Mouse (Mus musculus) ovary, postnatal 14 days (tissue): ENCODE measurements around the gene Cdc42ep5.

Experiments
- DNase-seq: peaks from one replicate; pipeline ENCODE4 v3.0.0; 2022; ENCODE audit warnings: low spot score

Gene Cdc42ep5

GRCm38 (mm10) chr7:4125306-4125705 is 39.4 kb downstream of the Cdc42ep5 start:
- no peak for DNase-seq

GRCm38 (mm10) chr7:4124856-4125255 is 39.8 kb downstream of the Cdc42ep5 start:
- no peak for DNase-seq

DNA sequence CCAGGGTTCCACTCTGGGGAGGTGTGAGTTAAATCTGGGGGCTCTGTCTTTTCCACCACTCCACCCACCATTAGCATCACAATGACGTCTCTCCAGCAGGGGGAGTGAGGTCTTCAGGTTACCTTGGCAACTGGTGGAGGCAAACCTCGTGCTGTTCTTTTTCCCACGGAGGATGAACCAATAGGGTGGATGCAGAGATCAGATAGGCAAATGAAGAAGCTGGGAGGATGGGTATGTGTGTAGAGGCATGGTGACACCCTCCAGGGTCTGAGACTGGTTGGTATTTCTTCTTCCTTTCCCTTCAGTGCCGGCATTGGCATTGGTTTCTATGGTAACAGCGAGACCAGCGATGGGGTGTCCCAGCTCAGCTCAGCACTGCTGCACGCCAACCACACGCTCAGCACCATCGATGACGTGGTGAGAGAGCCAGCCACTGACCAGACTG is 40.3 kb downstream of the Cdc42ep5 start:
- no peak for DNase-seq

DNA sequence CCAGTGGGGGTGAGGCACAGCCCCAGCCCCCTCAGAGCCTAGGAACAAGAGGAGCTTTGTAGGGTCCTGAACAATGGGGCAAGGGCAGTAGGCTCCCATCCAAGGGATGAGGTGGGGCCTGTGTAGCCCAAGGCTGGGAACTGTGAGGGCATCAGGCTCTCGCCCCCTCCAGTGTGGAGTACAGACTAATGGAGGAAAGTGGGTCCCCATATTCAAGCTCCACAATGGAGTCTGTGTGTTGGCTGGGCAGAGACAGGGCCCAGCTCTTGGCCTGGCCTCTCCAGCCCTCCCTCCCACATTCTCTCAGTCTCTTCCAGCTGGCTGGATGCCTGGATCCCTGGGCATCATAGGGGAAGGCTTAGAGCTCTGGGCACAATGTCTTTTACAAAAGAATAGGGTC is 40.9 kb downstream of the Cdc42ep5 start:
- no peak for DNase-seq

DNA sequence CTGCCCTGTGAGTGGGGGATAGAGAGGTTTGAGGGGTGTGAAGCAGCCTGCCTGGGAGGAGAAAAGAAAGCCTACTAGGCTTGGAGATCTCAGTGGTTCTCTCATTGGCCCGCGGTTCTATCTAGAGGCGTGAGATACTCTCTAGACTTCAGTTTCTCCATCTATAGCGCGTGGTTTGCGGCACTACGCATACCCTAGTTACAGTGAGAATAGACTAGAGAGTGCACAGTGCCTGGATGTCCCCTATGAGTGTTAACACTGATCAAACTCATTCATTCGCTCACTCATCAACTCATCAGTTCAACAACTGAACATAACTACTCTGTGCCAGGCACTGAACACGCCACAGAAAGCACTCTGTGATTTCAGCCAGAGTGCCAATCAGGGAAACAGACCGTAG is 41.9 kb downstream of the Cdc42ep5 start:
- DNase-seq: no peak

GRCm38 (mm10) chr7:4122076-4122768 is 42.4 kb downstream of the Cdc42ep5 start:
- DNase-seq: no peak

DNA sequence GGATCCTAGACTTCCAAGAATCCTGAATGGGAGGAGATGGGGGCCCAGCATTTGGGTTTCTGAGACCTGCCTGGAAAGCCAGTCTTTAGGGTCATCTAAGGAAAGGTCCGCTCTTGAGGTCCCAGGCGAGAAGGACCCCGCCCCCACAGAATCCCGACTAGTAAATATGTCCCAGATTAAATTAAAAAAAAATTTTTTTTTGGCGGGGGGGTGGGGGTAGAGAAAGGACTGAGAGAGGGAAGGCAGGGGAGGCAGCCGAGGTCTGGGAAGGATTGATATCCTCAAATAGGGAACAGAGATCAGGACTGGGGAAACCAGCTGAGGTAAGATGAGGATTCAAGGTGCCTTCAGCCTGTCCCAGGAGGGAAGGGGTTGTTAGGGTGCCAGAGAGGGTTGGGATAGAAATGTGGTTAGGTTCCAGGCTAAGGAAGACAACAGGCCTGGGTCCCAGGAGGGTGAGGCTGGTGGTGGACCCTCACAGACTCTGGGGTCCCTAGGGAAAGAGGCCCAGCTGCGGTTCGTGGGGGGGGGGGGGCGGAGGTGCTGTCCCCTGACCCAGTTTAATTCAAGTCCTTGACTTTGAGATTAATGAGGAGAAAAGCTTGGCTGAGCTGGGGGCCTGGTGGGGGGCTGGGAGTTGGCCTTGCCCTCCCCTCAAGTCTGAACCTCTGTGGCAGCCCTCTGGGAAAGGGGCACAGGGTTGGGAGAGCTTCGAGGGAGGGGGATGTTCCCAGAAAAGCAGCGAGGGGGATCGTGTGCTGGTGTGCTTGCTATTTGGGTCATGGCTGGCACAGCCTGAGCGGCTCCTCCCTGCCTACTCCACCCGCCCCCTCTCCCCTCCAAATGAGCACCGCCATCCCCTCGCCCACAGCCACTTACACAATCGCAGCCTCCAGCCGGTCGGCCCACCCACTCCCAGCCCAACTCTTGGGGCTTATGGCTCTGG is 44.4 kb downstream of the Cdc42ep5 start:
- DNase-seq: no peak

DNA sequence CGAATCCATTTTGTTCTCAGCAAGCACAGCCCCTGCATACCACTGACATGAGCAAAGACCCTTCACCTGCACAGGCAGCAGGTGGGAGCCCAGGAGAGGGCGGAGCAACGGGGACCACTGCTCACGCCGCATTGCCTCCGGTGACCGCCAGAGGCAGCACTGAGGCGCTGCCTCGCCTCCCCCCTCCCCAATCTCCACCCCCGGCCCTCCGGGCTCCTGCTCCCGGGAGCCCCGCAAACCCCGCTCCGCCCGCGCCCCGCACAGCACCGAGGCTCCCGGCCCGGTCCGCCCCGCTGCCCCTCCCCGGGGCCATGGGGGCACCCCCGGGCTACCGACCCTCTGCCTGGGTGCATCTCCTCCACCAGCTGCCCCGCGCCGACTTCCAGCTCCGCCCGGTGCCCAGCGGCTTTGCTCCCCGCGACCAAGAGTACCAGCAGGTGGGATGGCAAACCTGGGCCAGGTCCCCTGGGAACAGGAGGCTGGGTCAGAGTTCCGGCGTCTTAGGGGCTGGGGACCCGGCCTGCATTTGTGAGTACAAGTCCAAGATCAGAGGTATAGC is 45.2 kb downstream of the Cdc42ep5 start, which contains the start of gene Ttyh1:
Gene Ttyh1 (plus strand): TSS at position 65 of the 559 bp plus-strand sequence.
- no peak for DNase-seq

GRCm38 (mm10) chr7:4117050-4117814 is 47.4 kb downstream of the Cdc42ep5 start:
- no peak for DNase-seq

DNA sequence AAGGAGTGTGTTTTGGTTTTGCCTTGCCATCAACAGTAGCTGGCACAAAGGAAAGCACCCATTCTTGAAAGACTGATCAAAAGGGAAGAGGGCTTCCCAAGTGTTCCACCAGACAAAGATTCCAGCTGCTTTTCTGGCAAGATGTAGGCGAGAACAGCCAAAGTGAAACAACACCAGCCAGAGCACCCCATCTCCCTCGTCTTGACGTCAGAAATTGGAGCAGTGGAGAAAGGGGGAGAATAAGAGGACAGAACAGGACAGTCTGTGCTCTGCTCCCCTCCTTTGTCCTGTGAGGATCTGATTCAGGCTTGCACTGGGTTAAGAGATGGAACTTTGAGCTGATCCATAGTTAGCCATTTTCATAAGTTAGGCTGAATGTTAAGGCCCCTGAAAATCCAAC is 52.9 kb downstream of the Cdc42ep5 start:
- no peak for DNase-seq

DNA sequence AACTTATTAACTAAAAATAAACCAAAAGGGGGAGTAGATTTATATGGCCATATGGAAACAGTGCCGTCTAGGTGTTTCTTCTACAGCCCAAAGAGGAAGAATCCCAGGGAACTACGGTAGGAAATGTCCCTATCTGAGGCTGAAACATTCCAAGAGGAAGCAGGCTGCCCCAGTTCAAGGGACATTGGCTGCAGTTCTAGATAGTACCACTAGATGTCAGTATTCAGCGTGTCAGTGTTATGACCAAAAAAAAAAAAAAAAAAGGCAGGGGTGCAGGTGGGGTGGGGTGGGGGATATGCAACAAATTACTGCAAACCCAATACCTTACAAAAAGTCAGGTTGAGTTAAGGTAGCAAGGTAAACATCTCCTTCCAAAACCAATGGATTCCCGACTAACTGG is 61.2 kb downstream of the Cdc42ep5 start:
- DNase-seq: no peak
